Mouse (Mus musculus) left cerebral cortex, postnatal 25 days (tissue): ENCODE measurements around the gene Lclat1. TPM values are rescaled to one million over a fixed set of nuclear protein-coding genes. Genes with fewer than 3 reads are reported as not detected.

Experiments
- DNase-seq, 2 experiments: peaks; one replicate each; pipeline ENCODE4 v3.0.0; 2022; ENCODE audit warnings: low spot score in 2 of 2, mixed read lengths in 1 of 2
- intact Hi-C: fragments of 180-260 bp; cut with DNase I; formaldehyde crosslinking; loops from one replicate; pipeline ENCODE4 v1.15.1; 2025
- total RNA-seq, 2 experiments: library from RNA; stranded (reverse); gene quantifications; 2 replicates each; pipeline ENCODE4 v1.2.3; 2021

Lclat1 gene
- total RNA-seq, 2 experiments from 2014 or later: 37.7 to 38.5 TPM

DNA sequence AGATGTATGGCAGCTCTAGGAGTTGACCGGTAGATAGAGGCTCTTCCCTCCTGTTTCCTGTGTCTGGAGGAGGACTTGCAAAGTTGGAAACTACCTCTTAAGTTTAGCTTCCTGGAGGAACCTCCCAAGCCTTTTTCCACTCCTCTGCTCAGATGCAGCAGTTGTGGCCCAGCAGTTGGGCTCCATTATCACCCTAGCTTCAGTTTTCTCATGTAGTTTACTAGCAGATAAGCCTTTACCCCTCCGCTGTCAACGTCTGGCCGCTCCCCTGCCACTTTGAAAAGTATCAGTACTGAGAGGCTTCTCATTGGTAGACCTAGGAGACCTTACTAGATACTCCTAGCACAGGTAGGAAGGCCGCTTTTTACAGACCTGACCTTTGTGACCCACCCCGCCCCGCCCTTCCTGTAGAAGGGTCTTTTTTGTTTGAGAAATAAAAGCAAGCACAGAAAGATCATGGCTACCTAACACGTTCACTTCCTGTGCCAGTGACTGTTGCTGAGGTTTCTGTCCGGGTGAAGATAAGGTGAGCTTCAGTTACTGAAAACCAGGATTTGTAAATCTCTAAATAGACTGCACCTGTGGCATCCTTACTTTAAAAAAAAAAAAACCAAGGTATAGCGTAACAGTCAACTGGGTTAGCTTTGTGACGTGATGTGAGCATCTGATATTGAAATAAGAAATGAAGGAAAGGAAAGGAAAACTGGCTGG is 121.8 kb downstream of the Lclat1 start:
- intact Hi-C loops: no loop called here

DNA sequence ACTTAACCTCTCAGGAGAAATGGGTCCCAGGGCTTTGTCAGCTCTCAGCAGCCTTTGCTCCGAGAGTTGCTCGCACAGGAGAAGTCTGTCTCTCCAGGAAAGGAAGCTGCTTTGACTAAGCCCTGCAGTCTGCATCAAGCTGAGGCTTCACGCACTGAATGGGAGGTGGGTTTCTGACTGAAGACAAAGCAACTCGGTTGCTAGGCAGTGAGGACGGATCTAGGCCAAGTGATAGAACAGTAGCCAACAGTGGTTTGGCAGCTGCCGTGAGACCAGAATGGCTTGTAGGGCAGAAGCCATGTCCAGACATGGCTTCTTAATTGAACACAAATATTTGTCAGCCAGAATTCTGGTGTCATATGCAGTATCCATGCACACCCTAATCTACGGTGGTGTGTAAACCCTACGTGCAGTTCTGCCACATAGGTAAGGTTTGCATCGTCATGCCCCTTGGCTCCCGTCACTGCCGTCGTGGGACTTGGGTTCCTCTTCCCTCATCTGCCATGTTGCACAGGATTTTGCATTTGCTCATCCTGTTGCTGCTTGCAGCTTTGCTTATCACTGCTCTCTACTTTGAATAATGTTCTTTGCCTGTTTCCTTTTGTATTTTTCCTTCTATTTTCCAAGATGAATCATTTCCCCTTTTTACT is 122.7 kb downstream of the Lclat1 start:
- no peak for DNase-seq
- intact Hi-C loops: no loop called here

More for the DNA sequence above, 121.8 kb downstream of the Lclat1 start:
- no peak for DNase-seq

DNA sequence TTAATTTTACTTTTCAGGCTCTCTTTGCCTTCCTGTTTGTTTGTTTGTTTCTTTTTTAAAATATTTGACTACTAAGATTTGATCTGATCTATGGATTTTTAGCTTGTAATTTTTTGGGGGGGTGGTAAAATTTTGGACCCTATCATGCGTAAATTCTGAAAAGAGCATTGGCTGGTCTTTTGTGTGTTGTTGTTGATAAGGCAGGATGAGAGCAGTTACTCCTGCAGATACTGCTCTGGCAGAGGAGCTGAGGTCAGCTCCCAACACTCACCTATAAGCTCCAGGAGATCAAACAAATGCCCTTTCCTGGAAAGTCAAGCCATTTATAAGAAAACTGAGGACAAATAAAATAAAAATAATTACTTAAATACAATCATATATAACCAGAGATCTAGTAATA is 123.6 kb downstream of the Lclat1 start:
- no peak for DNase-seq
- intact Hi-C loops: no loop called here

DNA sequence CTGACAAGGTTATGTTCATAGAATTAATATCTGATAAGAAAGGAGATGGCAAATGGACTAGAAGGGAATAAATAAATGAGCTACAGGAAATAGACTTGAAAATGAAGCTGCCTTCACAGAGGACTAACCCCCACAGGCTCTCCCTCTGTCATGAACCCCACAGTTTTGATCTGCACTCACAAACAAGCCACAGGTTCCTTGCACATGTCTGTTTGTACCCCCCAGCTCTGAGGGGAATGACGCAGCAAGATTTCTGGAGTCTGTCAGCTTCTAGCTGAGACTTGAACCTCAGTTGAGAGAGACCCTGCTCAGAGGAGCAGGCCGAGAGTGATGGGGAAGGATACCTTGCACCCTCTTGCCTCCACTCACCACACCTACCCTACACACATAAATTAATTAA is 124.8 kb downstream of the Lclat1 start:
- intact Hi-C loops: no loop called here
- no peak for DNase-seq

DNA sequence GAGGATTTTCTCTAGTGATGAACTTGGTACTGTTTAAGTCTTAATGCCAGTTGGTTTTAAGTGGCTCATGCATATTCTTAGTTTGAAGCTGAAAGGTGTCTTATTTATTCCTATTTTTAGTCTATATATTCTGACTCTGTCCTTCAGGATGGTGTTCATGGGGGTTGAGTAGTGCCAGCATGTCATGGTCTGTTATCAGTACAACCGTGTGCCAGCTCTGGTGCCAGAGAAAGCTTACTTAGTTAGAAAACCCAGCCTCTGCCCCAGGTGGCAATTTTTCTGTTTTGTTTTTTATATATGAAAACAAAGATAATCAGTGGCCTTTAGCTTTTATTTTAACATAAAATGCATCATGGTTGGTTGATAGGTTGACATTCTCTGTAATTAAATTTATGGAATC is 126.2 kb downstream of the Lclat1 start:
- intact Hi-C loops: no loop called here
- no peak for DNase-seq

DNA sequence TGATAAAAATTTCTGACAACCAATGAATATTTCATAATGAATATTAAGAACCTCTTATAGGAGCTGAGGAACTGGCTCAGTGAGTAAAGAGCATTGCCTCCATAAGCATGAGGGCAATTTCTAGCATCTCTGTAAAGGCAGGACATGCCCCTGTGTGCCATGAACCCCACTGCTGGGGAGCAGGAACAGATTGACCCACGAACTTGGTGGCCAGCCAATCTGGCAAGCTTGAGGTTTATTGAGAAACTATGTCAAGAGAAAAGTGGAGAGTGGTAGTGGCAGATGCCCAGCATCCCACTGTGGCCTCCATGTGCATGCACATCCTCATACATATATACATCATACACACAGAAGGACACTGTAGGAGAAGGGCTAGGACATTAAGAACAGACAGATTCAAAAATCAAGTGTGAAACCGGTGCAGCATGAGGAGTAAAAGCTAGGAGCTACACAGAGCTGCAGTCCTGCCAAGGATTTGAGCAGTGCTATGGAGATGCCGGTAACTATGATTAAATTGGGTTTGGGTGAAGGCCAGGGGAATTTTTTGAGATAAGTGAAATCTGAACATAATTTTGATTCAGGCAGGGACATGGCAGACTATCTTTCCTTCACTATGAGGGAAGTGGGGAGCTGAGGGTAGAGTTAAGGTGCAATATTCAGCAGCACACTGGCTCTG is 129.5 kb downstream of the Lclat1 start:
- intact Hi-C loops: no loop called here
- peak in 1 of 2 experiments; percentile 72 for DNase-seq

DNA sequence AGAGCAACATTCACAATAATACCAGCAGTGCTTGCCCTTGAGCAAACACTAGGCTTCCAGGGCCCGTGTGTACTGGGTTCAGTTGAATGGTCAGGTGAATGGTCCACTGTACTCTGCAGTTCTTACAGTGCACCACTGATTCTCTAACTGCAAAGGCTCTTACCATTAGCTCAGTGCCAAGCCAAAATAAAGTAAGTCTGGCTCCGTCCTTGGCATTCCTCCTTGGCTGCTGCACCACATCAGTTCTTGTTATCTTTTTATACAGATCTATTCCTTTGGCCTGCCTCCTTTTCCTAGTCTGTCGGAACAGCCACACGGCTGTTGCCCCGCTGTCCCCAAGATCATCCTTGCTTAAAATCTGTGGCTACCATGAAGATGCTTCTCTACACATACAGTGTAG is 130.7 kb downstream of the Lclat1 start:
- peak in 1 of 2 experiments; percentile 29 for DNase-seq
- intact Hi-C loops: no loop called here

DNA sequence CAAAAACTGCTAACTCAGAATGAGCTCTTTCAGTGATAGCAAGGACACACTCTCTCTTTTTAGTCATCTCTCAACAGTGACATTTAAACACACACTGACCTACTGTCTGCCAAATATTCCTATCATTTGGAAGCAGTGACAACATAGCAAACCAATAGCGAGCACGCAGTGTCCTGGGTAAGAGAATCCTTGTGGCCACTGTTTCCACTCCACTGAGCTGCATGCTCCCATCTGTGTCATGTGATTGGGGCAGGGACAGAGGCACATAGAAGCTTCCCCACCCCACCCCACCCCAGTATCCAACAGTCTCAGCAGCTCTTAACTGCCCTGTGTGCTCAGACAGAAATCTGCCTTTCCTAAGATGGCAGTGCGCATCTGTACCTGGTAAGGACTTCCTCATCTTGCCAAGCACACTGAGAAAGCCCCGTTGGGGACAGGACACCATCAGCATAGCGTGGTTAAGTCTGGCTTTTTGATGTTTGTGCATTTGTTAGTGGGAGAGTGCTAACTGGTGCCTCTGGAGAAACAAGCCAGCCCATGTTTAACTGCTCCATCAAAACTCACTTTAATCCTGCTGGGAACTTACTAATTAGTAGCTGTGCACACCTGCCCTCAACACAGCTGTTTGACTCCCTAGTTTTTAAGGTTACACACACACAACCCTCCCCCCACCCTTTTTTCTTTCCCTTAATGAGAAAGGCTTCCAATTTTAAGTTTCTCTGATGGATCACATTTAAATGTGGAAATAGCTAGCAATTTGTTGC is 133.5 kb downstream of the Lclat1 start:
- intact Hi-C loops: no loop called here
- no peak for DNase-seq

DNA sequence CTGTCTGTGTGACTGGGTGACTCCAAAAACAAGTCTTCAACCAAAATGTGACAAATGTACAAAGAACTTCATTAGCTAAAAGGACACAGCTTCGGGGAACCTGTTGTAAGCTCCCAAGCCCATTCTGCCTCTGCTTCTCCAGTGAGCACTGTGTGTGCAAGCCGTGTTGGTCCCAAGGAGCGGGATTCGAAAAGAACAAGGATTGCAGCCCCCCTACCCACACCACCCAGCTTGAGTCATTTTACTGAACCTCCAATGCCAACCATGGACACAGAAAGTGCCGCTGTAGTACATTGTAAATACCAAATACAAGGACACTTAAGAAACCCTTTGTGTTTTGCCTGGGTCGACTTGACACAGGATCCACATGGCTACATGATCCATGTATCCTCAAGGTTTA is 135.9 kb downstream of the Lclat1 start:
- DNase-seq: no peak
- intact Hi-C loops: no loop called here

DNA sequence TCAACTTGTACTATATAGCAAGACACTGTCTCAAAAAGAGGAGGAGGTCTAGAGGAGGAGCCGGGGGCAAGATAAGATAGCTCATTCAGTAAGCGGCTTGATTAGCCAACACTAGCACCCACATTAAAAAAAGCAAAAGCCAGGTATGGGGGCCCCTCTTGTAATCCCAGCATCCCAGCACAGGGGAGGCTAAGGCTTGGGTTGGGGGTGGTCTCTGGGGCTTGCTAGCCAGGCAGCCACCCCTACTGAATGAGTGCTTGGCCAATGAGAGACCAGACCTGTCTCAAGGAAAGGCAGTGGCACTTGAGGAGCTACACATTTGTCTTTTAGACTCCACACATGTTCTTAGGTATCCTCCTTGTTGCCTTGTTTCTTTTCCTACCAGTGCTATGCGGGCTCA is 136.8 kb downstream of the Lclat1 start:
- no peak for DNase-seq
- intact Hi-C loops: no loop called here

DNA sequence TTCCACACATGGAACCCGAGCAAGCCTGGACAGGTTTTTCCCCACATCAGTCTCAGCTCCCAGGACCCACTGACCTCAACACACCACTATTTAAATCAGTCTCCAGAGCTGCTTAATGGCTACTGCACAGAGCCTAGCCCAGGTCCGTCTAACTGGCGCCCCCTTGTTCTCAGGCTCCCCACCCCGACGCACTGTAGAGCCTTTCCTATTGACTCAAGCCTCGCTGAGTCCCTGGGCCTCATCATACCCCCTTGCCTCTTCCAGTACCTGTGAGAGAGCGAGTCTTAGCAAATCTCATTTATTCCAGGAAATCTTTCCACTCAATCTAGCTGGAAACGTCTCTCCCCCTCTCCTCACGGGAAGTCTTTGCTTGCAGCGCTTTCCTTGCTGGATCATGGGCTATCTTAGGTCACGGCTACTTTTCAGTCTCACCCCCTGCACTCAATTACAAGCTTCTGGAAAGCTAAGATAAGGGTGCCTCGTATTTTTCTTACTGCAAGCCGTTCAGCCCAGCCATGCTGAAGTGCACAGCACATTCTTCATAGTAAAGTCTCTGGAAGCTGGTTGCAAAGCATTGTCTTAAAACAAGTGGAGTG is 137.4 kb downstream of the Lclat1 start:
- DNase-seq: no peak
- intact Hi-C loops: no loop called here

DNA sequence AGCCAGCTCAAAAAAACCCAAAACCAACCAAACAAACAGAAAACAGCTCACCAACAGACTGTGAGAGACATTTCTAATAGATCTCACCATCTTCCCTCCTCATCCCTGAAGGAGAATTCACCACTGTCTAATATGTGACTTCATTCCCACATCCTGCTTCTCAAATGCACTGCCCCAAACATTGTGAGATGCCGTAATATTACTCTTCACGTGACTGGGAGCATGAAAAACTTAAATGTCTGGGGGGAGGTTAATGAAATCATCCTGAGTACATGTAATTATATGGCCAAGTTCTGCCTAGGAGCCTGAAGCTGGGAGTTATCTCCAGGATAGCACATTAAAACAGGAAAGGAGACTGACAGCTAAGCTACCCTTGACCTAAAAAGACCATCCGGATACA is 138.3 kb downstream of the Lclat1 start:
- no peak for DNase-seq
- intact Hi-C loops: no loop called here

DNA sequence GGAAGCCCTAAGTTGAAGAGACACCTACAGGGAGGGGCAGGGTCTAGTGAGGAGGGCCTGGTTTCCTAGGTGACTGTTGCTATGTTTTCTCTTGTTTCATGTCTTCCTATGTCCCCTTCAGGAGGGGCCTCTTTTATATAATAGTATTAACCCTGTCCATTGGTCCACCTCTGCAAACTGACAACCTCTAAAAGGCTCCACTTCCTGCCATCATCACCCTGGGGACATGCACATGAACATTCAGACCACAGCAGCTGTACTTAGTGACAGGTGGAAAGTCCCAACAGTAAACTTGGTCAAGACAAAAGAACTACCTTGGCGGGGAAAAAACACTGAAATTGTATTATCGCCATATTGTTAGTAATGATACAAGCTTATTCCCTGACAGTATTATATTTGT is 139.1 kb downstream of the Lclat1 start:
- intact Hi-C loops: no loop called here
- no peak for DNase-seq

DNA sequence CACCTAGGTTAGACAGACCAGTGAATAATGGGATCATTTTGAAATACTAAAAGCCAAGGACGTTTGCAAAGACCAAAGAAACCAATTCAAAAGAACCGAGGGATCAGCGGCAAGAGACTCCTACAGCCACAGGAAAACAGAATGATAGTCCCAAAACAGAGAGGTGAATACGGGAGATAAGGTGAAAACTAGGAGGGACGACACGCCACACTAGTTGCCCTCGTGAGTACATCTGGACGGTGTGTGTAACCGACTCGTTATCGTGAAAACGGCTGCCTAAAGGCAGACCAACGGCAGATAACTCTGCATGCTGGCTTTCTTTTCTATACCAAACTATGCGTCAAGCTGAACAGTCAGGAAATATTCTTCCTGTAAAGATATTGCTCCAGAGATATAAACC is 140.0 kb downstream of the Lclat1 start:
- DNase-seq: no peak

DNA sequence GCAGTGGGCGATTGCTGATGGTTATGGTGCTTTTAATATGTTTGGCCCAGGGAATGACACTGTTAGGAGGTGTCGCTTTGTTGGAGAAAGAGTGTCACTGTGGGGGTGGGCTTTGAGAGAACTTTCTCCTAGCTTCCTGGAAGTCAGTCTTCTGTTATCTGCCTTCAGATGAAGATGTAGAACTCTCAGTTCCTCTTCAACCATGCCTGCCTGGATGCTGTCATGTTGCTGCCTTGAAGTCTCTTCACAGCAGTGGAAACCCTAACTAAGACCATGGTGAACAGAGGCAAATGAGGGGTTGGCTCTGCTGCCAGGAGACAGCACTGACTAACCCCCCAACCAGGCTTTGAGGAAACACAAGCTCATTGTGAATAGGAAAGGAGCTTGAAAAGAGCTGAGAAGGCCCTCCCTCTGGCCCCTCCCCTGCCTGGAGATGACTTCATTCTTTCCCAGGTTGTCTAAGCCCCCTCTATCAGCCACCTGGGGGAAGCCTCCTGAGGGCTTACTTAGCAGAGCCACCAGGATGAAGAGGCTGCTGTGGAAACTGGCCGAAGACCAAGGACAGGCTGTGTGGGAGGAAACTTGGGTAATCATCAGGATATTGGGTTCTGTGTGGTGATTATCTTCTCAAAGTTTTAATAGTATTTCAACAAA is 142.8 kb downstream of the Lclat1 start:
- intact Hi-C loops: no loop called here
- no peak for DNase-seq

More for the DNA sequence above, 140.0 kb downstream of the Lclat1 start:
- intact Hi-C loops: no loop called here

DNA sequence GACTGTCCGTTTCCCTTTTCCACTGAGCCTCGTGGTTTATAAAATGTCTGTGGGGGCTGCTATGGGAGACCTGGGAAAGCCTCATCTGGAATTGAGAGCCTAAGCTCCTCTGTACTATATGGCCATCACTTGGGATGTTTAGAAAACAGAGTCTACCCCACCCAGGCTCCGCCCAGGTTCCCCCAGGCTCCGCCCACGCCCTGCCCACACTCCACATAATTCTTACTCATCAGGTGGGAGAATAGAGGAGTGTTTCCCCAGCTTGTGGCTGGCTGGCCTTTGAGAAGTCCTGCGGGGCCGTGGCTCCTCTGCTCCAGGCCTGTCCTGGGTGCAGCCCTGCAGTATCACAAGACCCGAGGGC is 143.3 kb downstream of the Lclat1 start:
- no peak for DNase-seq
- intact Hi-C loops: no loop called here

DNA sequence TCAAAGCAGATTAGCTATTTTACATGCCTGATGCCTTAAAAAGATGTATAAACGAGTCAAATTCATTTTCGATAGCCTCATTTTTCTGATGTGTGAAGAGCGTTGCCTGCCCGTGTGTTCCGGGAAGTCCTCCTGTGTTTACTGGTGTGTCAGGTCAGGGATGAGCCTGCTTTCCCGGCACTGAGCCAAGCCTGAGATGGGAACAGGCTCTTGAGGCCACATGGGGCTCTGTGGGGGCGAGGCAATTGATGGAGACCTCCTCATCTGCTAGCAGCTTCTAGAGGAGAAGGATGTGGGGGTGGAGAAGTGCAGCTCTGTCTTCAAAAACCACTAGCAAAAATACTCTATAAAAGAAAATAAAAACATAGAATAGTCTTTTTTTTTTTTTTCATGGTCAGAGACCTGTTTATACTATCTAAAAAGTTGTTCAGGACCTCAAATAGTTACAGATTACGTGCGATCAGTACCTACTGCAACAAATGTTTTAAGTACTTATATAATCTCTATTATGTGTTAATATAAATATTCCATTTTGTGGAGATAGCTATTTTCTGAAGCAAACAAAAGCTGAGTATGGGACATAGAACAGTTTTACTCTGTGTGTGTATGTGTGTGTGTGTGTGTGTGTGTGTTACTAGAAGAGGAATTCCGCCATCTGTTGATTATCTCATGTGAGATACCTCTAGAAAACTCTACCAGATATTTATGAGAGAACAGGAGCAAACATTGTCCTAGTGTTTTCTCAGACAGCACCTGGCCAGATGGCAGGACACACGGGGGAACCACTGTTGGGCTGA is 144.2 kb downstream of the Lclat1 start:
- intact Hi-C loops: no loop called here
- no peak for DNase-seq

DNA sequence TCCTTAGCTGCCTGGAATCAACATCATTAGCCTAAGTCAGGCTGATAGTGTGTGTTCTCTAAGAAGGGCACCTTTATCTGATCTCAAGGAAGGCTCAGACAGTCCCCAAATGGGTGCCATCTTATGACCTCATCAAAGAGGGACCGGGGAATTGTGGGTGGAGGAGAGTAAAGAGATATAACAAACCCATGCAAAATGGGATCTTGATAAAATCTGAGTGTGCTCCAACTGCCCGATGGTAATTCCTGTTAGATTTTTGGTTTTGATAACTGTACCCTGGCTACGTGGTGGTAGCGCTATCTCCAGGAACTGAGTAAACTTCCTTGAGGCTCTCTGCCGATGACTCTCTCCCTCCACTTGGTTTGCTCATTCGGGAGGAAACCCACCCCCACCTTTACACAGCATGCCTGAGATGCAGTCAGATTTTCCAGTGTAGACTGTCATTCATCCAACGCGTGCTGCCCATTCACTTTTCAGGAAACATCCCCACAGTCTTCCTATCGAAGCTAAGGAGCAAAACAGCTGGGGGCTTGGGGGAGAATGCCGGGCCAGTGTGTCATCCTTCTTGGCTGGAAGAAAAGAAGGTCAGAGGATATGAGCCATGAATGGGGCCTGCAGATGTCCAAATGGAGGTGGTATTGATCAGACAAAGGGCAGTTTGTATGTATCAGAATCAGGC is 145.6 kb downstream of the Lclat1 start:
- intact Hi-C loops: no loop called here
- no peak for DNase-seq
